Mouse (Mus musculus) myocyte (in vitro differentiated cells): ENCODE results near the gene Mttp. TPM values are rescaled to one million over a fixed set of nuclear protein-coding genes. Genes with fewer than 3 reads are reported as not detected.

ENCODE experiments used
- H3K27me3 ChIP-seq: one replicate; pipeline ENCODE4 v1.6.1; 2011; ENCODE audit not compliant: control insufficient read depth, insufficient read depth, insufficient read length
- H3K36me3 ChIP-seq: one replicate; pipeline ENCODE4 v1.6.1; 2011; ENCODE audit not compliant: control insufficient read depth, insufficient read depth
- H3K4me2 ChIP-seq: one replicate; pipeline ENCODE4 v1.6.1; 2011; ENCODE audit warnings: low read depth, control low read depth
- H3K4me3 ChIP-seq: one replicate; pipeline ENCODE4 v1.5.1; 2011; ENCODE audit warnings: mild to moderate bottlenecking, control low read depth, moderate library complexity
- H3K79me2 ChIP-seq: one replicate; pipeline ENCODE4 v1.6.1; 2011; ENCODE audit not compliant: control insufficient read depth, insufficient read depth
- H3ac ChIP-seq: one replicate; pipeline ENCODE4 v1.6.1; 2011; ENCODE audit not compliant: control insufficient read depth, insufficient read length
- CEBPB ChIP-seq: IDR thresholded peaks from 2 replicates; pipeline ENCODE4 v1.6.1; 2011; ENCODE audit warnings: mild to moderate bottlenecking, moderate library complexity; ENCODE audit not compliant: poor library complexity, insufficient read depth, severe bottlenecking
- MAX ChIP-seq: IDR thresholded peaks from one replicate; pipeline ENCODE4 v1.6.1; 2011; ENCODE audit warnings: low read depth, mild to moderate bottlenecking, control low read depth
- MYOD1 ChIP-seq, 3 experiments: IDR thresholded peaks; one replicate each; pipeline ENCODE4 v1.6.1; 2011; ENCODE audit warnings: control low read depth in 2 of 3, low read depth in 2 of 3, mild to moderate bottlenecking in 2 of 3, moderate library complexity in 1 of 3; ENCODE audit not compliant: insufficient read length in 2 of 3, control insufficient read depth in 1 of 3
- MYOG ChIP-seq, 3 experiments: IDR thresholded peaks; one replicate each; pipeline ENCODE4 v1.6.1; 2011; ENCODE audit warnings: control low read depth in 2 of 3, low read depth in 2 of 3, mild to moderate bottlenecking in 2 of 3; ENCODE audit not compliant: insufficient read length in 2 of 3, control insufficient read depth in 1 of 3, insufficient read depth in 1 of 3
- POLR2A ChIP-seq: IDR thresholded peaks from one replicate; pipeline ENCODE4 v1.6.1; 2011; ENCODE audit warnings: low read depth, mild to moderate bottlenecking, control low read depth, moderate library complexity; ENCODE audit not compliant: insufficient read length
- POLR2AphosphoS2 ChIP-seq: IDR thresholded peaks from one replicate; pipeline ENCODE4 v1.6.1; 2011; ENCODE audit warnings: low read depth, control low read depth; ENCODE audit not compliant: insufficient read length
- SRF ChIP-seq: IDR thresholded peaks from one replicate; pipeline ENCODE4 v1.6.1; 2011; ENCODE audit warnings: low read depth; ENCODE audit not compliant: control insufficient read depth, insufficient read length
- TCF12 ChIP-seq: IDR thresholded peaks from one replicate; pipeline ENCODE4 v1.6.1; 2011; ENCODE audit warnings: mild to moderate bottlenecking, control low read depth; ENCODE audit not compliant: poor library complexity, insufficient read depth, severe bottlenecking
- TCF3 ChIP-seq: IDR thresholded peaks from one replicate; pipeline ENCODE4 v1.6.1; 2011; ENCODE audit warnings: low read depth, control low read depth; ENCODE audit not compliant: insufficient read length
- USF1 ChIP-seq: IDR thresholded peaks from one replicate; pipeline ENCODE4 v1.6.1; 2011; ENCODE audit warnings: low read depth, mild to moderate bottlenecking, control low read depth, moderate library complexity
- polyA plus RNA-seq: library from polyadenylated mRNA; unstranded; fragments of >200 nt; fragmentation: generic; extraction: Trizol; gene quantifications from one replicate; pipeline ENCODE4 v1.2.1, GENCODE M21; 2012; ENCODE audit warnings: missing spikeins

Gene Mttp
- polyA plus RNA-seq, 1 experiment: 4.1 TPM

DNA sequence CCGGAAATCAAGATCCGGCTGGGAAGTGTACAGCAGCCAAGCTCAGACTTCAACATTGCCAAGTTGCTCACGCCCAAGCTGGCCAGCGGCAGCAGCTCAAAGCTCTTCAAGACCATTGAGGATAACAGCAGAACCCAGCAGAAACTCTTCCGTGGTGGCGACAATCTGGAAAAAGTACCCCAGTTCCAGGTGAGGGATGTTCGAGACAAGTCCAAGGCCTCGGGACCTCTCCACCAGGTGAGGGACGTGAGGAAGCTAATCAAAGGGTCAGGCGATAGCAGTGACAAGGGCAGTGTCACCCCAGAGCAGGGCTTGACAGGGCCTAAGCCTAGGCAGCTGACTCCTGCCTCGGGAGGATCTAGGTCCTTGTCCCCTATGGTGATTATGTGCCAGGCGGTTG lies 76.7 kb downstream of the Mttp start:
- Histone ChIP-seq H3ac (peak overlapping the region; percentile 75), H3K4me3 (peak overlapping the region; percentile 86), H3K27me3 (no peaks in the 10 kb centered on the region), H3K79me2 (peaks cover 78% of the 10 kb centered on the region), H3K4me2 (peak overlapping the region; percentile 93), H3K36me3 (peaks cover 12% of the 10 kb centered on the region)
- peak; percentile 38 for TF ChIP-seq POLR2AphosphoS2
- no peak for TF ChIP-seq MYOD1 (IDR thresholded peaks at IDR 0.05; ENCODE audit: control insufficient read depth in 1 of 3, insufficient read length in 2 of 3, low read depth in 2 of 3)

DNA sequence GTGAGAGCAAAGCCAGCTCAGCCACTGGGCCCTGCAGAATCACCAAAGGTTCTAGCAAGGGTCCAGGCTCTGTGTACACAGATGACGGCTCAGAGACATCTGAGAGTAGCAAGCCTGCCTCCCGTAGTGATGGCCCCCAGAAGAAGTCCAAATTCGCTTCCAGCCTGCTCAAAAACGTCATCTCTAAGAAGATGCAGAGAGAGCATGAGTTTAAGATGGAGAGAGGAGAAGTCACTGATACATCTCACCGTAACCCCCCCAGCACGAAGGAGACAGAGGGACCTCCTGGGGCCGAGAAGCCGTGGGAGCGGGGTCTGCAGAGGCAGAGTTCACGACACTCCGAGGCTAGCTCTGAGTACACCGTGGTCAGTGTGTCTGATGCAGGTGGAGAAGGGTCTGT lies 77.5 kb downstream of the Mttp start, which contains the start of gene Gm5105:
Gene Gm5105 (minus strand): TSS at position 101 of the 400 bp plus-strand sequence.
- Histone ChIP-seq H3K79me2 (peaks cover 70% of the 10 kb centered on the region), H3K4me3 (peak within 1 kb of the TSS; percentile 86), H3K4me2 (peak within 1 kb of the TSS; percentile 93), H3K27me3 (no peaks in the 10 kb centered on the region), H3K36me3 (peaks cover 10% of the 10 kb centered on the region), H3ac (peak within 1 kb of the TSS; percentile 75)
- no peak for TF ChIP-seq TCF12
- TF ChIP-seq MYOD1 (IDR thresholded peaks at IDR 0.05; ENCODE audit: control insufficient read depth in 1 of 3, insufficient read length in 2 of 3, low read depth in 2 of 3): no peak
- peak; percentile 14 for TF ChIP-seq POLR2A

- Histone ChIP-seq H3K79me2 (peaks cover 61% of the 10 kb centered on the region), H3K4me2 (peak overlapping the region; percentile 93), H3K4me3 (peak overlapping the region; percentile 86), H3K36me3 (peaks cover under 1% of the 10 kb centered on the region), H3ac (peak overlapping the region; percentile 75), H3K27me3 (no peaks in the 10 kb centered on the region)
- TF ChIP-seq POLR2AphosphoS2 (peak; percentile 62), TCF3 (peak; percentile 47), MYOG (IDR thresholded peaks at IDR 0.05; ENCODE audit: control insufficient read depth in 1 of 3, insufficient read depth in 1 of 3, insufficient read length in 2 of 3, low read depth in 2 of 3) (peak; percentile 46 to 83 (median 55)), CEBPB (no peak), MYOD1 (IDR thresholded peaks at IDR 0.05; ENCODE audit: control insufficient read depth in 1 of 3, insufficient read length in 2 of 3, low read depth in 2 of 3) (peak; percentile 90 to 95 (median 94)), POLR2A (peak; percentile 89)
Observed at GRCm38 (mm10) chr3:138066348-138066856, 78.4 kb downstream of the Mttp start.

DNA sequence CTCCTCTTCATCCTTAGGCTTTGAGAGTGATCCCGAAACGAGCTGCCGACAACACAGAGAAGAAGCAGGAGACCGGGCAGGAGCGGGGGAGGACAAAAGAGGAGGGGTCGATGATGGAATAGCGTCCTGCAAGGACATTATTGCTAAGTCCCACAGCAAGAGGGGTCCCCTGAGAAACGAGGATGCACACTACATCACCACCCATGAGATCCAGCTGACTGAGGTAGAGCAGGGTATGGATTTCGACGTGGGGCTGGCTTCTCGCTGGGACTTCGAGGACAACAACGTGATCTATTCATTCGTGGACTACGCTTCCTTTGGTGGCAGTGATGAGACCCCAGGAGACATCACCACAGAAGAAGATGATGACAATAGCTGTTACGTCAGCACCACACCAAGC lies 78.8 kb downstream of the Mttp start:
- Histone ChIP-seq H3K27me3 (no peaks in the 10 kb centered on the region), H3K4me2 (peak overlapping the region; percentile 93), H3K79me2 (peaks cover 56% of the 10 kb centered on the region), H3K4me3 (peak overlapping the region; percentile 86), H3ac (peak overlapping the region; percentile 75), H3K36me3 (no peaks in the 10 kb centered on the region)
- TF ChIP-seq TCF3: no peak
- no peak for TF ChIP-seq MAX

DNA sequence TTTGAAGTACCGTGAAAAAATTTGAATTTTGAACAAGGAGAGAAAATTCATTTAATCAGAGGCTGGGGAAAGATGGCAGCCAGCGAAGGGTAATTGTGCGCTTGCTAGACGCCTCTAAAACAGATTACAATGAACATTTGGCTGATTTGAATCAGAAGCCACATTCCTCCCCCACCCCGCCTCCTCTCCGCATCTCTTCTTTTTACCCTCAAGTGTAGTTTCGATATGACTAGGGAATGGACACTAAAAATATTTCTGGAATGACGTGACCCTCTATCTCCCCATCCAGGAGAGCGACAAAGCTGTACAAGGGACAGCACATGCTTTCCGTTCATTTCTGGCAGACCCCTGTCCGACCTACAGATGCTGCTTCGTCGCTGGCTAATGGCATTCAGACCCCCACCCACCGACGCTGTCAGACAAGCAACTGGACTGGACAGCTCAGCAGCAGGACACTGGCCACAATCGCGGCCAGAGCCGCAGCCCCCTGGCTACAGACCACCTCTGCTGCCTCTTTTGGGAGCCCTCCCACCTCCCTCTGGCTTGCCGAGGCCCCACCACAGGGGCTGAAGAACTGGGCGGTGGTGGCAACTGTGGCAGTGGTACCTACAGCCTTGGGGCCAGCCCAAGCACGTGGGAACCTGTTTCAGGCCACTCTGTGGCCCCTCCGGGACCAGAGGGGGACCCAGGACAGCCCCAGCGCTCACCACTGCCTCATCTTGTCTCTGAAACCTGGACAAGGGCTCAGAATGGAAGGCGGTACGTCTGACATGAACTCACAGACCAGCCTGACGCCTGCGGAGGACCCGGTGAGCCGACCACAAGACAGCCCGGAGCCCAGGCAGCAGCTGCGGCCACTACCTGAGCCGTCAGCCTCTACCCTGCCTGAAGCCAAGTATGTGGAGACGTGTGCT lies 79.8 kb downstream of the Mttp start, which contains the start of gene 1110002E22Rik:
Gene 1110002E22Rik (plus strand): TSS at position 321 of the 914 bp plus-strand sequence.
- no peaks in the 10 kb centered on the region for H3K36me3 ChIP-seq
- H3ac ChIP-seq: peak within 1 kb of the TSS; percentile 75
- no peaks in the 10 kb centered on the region for H3K27me3 ChIP-seq
- peak within 1 kb of the TSS; percentile 86 for H3K4me3 ChIP-seq
- peak within 1 kb of the TSS; percentile 93 for H3K4me2 ChIP-seq
- H3K79me2 ChIP-seq: peaks cover 47% of the 10 kb centered on the region
- TF ChIP-seq SRF (no peak), POLR2AphosphoS2 (peak; percentile 73), USF1 (no peak), POLR2A (peak; percentile 78), MYOG (IDR thresholded peaks at IDR 0.05; ENCODE audit: control insufficient read depth in 1 of 3, insufficient read depth in 1 of 3, insufficient read length in 2 of 3, low read depth in 2 of 3) (peak in 1 of 3 experiments; percentile 65), MYOD1 (IDR thresholded peaks at IDR 0.05; ENCODE audit: control insufficient read depth in 1 of 3, insufficient read length in 2 of 3, low read depth in 2 of 3) (peak in 2 of 3 experiments; percentile 52 to 64), MAX (no peak), TCF3 (no peak)
